Mouse (Mus musculus) lung, adult 18-20 months (tissue): ENCODE measurements around the gene Scimp.

Experiments used
- DNase-seq, 2 experiments: peaks; one replicate each; pipeline ENCODE4 v3.0.0; 2022; ENCODE audit warnings: mixed read lengths in 2 of 2

Scimp gene

DNA sequence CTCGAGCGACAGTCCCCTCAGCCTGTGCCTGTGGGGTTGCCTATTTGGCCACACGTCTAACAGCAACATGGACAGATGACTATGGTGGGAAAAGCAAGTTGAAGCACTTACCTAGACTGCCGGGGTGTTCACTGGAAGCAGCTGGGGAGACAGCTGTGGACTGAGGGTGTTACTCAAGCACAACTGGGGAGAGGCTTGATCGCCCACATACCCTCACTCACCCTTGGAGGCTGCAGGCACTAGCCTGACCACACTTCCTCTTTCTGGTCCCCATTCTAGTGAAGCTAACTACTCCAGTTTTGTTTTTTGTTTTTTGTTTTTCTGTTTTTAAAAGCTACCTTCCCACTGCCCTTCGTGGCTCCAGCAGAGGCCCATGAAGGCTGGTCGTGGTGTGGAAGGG lies at the start of gene Scimp:
TSS of gene Scimp (minus strand) at position 222 of the 400 bp plus-strand sequence.
- DNase-seq: peak in 1 of 2 experiments; percentile 21

DNA sequence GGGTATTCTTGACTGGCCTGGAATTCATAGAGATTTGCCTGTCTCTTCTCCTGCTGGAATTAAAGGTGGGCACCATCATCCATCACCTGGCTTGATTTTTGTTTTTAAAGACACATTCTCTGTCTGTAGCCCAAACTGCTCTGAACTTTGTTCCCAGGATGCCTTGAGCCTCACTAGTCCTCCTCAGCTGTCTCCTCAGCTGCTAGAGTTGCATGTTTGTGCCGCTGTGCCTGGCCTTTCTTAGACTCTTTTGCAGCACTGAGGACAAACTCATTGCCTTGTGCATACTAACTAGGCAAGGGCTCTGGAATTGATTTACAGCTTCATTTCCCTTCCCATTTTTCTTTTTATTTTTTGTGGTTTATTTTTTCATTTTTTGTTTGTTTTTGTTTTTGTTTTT lies 48.0 kb upstream of the Scimp start:
- no peak for DNase-seq

DNA sequence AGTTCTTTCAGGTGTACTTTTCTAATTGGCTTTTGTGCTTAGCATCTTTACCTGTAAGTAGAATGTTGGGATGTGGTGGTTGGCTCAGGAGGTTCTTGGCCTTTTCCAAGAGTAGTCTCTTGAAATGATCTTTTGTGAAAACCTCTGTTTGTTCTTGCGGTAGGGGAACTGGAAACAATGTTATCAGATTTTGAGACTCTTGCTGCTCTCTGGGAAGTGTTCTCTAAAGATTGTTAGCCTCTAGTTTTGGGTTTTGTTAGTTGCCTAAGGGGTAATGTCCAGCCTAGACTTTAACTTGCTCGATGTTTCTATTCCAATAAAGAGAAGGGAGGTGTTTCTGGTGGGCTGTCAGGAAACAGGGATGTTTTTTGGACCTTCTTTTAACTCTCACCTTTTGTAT lies 33.6 kb upstream of the Scimp start:
- no peak for DNase-seq

DNA sequence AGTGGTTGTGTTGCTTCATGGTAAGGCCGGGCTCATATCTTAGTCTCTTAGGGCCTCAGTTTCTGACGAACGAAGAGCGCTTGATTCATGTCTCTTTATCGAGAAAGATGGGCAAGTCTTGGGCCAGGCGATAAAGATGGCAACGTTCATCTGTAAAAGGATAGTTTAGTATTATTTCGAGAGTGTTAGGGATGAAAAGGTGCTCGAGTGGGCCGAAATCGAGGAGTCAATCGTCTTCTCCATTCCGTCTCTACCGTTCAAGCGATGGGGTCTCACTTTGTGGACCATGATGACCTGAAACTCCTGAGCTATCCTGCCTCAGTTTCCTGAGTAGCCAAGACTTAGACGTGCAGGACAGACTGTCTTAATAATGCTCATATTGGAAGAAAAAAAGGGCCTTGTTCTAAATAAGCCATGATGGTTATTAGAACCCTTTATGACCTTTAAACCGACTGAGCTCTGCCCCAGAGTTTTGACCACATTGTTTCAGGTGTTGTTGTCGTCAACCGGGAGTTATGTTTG lies 33.1 kb upstream of the Scimp start:
- no peak for DNase-seq

DNA sequence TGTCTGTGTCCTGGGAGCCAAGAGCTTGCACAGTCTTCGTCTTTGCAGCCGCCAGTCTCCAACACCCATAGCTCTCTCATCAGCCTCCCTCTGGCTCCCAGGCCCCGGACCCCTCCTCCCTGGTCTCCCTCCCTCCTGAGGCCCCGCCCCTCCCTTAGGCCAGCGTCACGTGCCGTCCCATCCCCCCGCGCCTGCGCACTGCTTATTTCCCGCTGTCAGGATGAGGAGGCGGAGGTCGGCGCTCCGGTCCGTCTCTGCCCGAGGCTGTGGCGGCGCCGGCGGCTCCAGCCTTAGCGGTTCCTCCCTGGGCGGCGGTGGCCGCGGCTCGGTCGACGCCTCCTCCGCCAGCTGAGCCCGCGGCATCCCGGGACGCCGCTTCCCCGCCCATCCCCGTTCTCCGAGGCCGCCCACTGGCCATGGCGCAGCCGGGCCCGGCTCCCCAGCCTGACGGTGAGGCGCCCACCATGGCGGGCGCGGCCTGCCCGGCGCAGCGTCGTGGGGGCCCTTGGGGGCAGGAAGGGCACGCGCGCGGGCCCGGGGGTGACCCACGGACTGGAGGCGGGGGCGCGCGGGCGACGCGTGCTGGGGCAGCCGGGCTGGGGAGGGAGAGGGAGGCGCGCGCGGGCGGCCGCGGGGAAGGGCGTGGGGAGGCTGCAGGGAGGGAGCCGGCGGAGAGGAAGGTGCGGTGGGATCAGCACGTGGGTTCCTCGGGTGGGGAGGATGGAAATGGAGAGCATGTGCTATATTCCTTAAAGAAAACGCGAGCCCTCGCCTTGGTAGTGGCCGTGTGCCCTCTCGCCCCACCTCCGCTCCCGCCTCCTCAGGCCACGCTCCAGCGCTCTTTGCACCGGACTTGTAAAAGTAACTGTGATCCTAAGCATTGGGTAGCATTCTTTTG lies 32.4 kb upstream of the Scimp start, which contains the start of gene Rabep1:
TSS of gene Rabep1 (plus strand) at position 220 of the 898 bp plus-strand sequence.
- DNase-seq: peak; percentile 93 to 96

DNA sequence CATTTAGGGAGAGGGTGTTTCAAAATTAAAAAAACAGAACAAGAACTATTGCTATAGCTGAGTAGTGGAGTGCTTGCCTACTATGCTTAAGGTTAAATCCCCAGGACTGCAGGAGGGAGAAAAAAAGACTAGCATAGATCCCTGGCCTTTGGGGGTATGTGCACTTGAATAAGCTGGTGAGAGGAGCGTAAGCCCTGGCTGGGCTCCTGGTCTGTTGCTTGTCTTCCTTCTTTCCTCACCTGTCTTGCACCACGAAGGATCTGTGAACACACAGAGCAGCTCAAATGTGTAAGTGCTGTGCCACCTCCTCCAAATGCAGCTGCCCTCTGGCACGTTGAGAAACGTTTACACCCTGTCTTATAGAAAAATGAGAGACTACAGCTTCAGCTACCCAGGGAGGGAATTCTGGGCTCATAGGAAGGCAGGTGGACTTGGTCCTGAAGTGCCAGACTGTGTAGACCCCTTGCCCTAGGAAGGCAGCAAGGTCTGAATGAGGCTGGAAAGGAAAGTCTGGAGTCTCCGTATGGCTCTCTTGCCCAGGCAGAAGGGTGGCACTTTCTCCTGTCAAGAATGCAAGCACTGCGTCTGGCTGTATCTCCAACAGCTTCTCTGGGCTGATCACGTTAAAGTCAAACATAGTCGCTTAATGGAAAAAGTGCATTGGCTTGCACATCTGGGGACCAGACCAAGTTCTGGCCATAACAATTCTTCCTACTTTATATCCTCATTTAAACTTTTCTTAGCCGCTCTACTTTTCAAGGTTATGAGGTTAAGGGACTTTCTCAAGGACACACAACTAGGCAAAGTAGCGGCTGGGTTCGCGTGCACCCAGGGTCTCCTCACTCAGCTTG lies 31.5 kb upstream of the Scimp start:
- peak in 1 of 2 experiments; percentile 9 for DNase-seq

DNA sequence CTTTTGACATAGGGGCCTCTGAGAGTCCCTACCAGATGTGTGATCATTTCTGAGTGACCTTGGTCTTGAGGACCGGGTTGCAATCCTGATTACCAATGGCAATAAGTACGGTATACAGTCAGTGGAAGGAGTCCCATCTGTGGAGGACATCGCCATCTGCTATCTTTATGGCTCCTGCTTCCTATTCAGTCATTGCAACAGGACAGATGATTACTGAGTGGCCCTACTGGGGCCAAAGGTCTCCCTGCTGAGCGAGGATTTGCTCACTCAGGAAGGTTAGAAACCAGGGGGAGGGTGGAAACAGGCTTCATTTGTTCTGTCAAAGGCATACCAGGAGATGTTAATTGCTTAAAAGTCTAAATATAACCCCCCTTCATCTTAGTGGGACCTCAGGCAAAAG lies 30.6 kb upstream of the Scimp start:
- DNase-seq: no peak

DNA sequence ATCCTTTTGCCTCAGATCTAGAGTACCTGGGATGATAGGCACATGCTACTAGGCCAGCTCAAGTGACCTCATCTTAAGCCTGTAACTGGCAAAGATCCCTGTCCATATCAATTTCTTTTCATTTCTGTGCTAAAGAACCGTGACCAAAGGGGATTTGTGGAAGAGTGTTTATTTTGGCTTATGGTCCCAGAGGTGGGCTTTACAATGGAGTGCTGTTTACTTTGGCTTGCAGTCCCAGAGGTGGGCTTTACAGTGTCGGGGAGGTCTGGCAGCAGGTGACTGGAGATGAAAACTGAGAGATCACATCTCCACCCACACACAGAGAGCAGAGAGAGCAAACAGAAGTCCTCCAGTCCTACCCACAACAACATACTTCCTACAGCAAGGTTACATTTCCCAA lies 26.2 kb upstream of the Scimp start:
- DNase-seq: no peak

DNA sequence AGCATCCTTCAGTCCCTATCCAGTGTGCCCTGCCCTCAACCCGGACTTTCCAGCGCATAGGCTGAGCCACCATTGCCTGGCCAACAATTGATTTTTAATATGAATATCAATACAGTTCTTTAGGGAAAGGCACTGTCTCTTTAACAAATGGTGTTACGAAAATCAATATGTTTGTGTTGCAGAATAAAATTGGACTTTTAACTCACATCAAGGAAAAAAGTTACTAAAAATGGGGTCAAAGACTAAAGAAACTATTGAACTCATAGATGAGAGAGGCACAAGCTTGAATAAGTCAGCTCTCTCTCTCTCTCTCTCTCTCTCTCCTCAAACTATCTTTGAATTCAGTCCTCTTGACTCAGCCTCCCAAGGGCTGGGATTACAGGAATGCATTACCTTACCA lies 24.6 kb upstream of the Scimp start:
- no peak for DNase-seq

DNA sequence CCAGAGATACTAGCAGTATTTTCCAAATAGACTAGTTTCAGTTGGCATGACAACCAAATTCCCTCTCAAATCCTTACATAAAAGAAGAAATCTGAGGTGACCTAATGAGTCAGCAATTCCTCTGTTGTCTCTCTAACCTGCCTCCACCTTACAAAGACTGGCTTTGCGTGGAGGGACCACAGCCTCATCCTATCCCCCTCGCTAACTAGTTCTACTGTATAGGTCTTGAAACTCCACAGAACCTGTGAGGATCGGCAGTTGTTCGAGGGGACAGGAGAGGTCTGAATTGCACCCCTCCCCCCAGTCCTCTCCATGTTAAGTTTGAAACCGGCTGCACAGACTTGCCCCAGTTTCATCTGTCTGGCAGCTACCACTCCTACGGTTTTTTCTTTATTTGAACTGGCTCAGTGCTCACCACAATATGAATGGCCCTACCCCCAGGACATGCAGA lies 23.0 kb upstream of the Scimp start:
- DNase-seq: no peak

DNA sequence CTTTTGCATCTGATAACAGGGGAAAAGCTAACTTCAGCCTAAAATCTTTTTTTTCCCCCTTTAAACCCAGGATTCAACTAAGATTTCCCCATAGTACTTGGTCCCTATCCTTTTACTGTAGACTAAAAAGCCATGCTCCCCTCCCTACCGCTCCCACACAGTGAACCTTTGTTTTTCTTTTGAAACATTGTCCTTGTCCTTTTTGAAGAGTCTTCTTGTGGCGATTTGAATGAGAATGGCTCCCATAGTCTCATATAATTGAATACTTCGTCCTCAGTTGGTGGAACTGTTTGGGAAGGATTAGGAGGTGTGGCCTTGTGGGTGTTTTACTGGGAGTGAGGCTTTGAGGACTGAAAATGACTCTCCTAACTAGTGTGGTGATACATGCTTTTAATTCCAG lies 21.4 kb upstream of the Scimp start:
- DNase-seq: no peak

DNA sequence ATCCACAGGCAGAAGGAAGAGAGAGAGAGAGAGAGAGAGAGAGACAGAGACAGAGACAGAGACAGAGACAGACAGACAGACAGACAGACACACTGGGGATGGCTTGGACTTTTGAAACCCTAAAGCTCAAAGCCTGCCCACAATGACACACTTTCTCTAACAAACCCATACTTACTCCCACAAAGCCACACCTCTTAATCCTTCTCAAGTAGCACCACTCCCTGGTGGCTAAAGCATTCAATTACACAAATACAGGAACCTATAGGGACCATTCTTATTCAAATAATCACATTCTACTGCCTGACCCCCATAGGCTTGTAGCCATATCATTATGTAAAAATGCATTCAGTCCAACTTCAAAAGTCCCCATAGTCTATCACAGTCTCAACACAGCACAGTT lies 21.0 kb upstream of the Scimp start:
- no peak for DNase-seq

DNA sequence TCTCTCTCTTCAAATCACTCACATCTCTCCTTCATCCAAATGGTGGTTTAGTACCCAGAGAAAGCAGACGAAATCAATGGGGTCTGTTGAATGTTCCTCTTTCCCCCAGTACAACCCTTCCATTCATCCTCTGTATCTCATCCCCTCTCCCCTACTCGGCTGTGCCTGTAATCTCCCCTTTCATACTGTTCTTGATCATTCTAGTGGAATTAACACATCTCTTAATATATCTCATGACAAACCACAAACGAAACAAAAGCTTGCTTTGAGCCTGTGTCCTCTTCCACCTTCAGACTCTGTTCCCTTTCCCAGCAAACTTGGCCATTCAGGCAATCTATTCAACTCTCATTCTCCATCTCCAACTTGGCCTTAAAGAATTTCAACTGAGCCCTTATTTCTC lies 18.8 kb upstream of the Scimp start:
- DNase-seq: no peak

DNA sequence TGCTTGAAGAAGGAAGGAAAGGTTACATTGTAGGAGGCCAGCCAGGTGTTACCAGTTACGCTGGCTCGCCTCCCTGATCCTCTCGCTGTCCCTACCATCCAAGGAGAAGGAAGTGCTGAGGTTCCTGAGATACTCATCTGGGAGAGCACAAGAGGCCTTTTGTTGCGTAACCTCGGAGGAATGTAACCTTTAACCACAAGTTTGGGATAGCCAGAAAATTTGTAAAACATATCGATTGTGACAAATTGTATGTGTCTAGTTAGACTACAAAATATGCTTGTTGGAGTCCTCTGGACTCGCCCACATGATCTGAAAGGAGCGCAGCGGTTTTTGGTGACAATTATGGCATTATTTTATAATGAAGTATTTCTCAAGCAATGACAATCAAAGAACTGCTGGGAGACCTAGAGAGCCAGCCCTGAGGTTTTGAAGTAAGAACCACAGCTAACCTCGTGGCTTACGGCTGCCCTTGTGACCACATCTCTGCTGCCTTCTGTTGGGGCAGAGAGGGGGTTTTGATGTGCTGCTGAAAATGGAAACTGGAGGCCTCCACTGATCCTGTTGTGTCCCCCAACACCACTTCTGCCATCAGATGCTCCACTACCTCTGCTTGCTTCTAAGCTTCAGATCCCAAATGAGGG lies 16.7 kb upstream of the Scimp start:
- DNase-seq: peak in 1 of 2 experiments; percentile 28

DNA sequence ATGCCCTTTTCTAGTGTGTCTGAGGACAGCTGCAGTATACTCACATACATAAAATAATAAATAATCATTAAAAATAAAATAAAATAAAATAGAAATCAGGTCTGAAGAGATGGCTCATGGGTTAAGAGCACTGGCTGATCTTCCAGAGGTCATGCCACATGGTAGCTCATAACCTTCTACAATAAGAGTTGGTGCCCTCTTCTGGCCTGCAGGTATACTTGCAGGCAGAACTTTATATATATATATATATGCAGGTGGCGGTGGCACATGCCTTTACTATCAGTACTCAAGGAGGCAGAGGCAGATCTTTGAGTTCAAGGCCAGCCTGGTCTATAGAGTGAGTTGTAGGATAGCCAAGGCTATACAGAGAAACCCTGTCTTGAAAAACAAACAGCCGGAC lies 13.8 kb upstream of the Scimp start:
- DNase-seq: no peak

DNA sequence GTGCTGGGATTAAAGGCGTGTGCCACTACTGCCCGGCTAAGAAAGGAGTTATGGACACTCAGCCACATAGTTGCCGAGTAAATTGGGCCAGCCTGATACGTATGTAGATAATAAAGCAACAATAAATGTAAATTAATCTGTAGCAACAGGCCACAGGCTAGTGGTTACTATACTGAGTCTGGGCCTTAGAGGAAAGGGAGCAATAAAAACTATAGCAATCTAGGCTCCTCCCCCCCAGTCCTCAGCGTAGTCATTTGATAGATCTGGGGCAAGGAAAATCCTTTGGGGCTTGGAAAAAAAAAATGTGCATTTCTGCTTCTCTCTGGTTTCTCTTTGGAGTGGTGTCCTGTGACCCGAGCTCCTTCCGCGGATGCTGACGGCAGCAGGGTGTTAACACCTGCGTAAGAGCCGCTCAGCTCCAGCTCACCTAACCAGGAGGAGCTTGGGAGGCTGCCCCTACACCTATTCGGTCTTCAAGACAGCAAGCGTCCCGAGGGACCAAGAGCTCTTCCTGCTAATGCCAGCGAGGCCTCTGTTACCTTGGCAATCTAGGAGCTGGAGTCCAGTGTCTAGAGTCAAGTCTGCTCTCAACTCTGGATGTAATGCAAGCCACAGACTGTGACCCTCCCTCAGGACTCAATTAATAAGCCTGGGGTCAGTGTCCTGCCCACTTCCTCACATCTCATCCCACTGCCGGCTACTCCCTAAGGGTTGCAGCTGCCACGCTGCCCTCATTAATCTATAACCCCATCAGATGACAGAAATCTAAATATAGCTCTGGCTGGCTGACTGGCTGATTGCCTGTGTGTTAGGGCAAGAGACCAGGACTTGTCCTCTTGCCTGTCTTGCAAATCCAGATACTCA lies 9.6 kb upstream of the Scimp start:
- DNase-seq: peak; percentile 36 to 56

DNA sequence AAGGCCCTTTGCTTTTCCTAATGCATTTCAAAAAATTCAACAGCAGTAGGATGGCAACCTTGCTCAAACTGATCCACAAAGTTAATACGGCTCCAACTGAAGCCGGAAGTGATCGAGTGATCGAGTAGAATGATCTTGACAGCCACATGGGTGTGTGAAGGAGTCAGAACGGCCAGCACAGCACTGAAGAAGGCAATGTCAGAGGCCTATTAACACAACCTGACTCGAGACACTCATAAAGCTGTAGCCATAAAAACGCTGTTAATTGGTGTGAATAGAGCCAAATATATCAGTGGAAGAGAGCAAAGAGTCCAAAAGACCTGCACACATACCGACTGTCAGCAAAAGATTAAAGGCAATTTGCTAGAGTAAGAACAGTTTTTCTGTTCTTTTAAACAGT lies 7.7 kb upstream of the Scimp start:
- no peak for DNase-seq

DNA sequence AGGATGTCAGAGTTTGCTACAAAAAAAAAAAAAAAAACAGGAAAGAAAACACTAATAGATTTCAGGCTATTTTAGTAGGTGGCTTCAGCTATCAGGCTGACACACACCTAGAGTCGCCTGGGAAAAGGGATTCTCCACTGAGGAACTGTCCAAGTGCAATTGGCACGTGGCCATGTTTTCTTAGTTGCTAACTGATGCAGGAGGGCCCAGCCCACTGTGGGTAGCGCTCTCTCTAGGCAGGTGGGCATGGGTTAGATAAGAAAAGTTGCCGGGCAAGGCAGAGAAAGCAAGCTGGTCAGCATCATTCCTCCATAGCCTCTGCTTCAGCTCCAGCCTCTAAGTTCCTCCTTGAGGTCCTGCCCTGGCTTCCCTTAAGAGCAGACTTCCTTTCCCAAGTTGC lies 4.4 kb upstream of the Scimp start:
- no peak for DNase-seq

DNA sequence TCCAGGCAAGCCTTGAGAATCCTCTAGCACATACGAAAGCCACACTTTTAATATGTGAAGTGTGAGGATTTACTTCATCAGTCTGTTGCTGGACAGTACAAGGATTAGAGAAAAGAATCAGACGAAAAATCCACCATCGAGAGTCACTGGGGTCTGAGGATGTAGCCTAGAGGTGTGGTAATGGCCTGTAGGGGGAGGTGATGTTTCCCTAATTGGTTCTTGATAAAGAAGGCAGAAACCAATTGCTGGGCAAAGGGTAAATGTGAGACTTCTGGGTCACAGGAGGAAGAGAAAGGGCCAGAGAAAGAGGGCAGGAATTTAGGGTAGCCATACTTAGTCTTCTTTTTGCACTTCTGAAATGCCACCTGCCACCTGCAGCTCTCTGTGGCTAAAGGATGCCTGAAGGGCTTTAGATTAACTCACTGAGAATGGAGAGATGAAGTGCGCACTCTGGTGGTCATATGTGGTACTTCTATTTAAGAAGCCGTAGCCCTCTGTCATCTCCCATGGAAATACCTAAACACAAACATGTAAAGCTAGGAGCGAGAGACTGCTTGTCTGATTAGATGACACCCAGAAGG lies 3.2 kb upstream of the Scimp start:
- DNase-seq: peak in 1 of 2 experiments; percentile 50

DNA sequence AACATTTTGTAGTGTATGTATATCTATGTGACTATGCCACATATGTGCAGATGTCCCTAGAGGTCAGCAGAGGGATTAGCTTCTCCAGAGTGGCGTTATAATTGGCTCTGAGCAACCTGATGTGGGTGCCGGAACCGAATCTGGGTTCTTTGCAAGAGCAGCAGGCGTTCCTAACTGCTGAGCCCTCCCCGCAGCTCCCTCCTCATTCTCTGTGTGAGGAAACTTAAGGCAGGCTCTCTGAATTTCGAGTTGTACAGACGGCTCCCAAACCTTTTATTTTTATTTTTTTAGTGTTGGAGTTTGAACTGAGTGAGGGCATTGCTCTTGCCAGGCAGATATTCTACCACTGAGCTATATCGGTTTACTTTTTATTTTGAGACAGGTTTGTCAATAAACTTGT lies 2.7 kb upstream of the Scimp start:
- no peak for DNase-seq

DNA sequence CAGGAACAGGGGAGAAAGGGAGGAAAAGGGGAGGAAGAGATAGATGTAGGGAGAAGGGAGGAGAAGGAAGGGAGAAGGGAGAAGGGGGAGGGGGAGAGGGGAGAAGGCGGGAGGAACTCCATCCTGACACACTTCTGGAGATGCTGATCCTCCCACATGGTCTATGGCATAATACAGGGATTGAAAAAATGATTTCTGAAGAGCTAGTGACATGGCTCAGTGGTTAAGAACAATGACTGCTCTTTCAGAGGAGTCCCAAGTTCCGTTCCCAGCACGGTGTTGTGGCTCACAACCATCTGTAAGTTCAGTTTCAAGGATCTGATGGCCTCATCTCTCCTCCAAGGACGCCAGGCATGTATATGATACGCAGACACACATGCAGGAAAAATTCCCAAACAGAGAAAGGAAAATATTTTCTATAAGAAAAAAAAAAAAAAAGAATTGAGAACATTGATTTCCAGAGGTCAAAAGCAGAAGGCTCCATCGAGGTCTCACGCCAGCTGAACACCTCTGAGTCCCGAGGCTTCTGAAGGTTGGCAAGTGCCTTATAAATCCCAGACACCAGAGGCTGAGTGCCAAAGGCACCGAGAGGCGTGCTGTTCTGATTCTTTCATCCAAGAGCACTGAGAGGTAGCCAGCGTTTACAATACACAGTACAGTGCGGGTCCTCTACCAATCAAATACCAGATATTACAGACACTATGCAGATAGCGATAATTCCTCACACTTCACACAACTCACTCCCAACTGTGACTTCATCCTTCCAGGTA lies 730 bp downstream of the Scimp start:
- no peak for DNase-seq
